Mouse (Mus musculus): ENCODE measurements around the gene Tmem89. TPM values are rescaled to one million over a fixed set of nuclear protein-coding genes. Genes with fewer than 3 reads are reported as not detected.

Gene Tmem89
- total RNA-seq, 4 experiments from 2014 or later: 0.53 TPM; not detected in 3

Other genes starting within 250 kb of the Tmem89 start
- 100 to 1,000 TPM; 182 to 235 (median 191) TPM for gene Prkar2a, start 225.3 kb upstream of the Tmem89 start, total RNA-seq (2022)
- 10 to 100 TPM; 12.0 to 15.8 (median 14.2) TPM for gene Ip6k2, start 130.8 kb upstream of the Tmem89 start, total RNA-seq (2022)
- 1 to 10 TPM; 3.6 to 4.9 (median 4.2) TPM for gene Nckipsd, start 106.3 kb upstream of the Tmem89 start, total RNA-seq (2022)
- gene Celsr3, start 88.3 kb upstream of the Tmem89 start, total RNA-seq (2022): under 1 TPM in 1 of 4 experiments, not detected in 3; 0.05 TPM
- gene Slc26a6, start 61.3 kb upstream of the Tmem89 start, total RNA-seq (2022): 10 to 100 TPM; 14.6 to 25.3 (median 16.4) TPM
- gene Uqcrc1, start 22.0 kb downstream of the Tmem89 start, total RNA-seq (2022): 100 to 1,000 TPM; 799 to 932 (median 902) TPM
- 1 to 10 TPM; 1.2 to 3.1 (median 2.2) TPM for gene Col7a1, start 39.0 kb downstream of the Tmem89 start, total RNA-seq (2022)
- 1 to 10 TPM in 1 of 4 experiments, under 1 TPM in 2, not detected in 1; 0.27 to 1.2 (median 0.51) TPM for gene Ucn2, start 71.4 kb downstream of the Tmem89 start, total RNA-seq (2022)
- 10 to 100 TPM; 21.5 to 37.8 (median 35.0) TPM for gene Pfkfb4, start 77.2 kb downstream of the Tmem89 start, total RNA-seq (2022)
- gene Shisa5, start 123.9 kb downstream of the Tmem89 start, total RNA-seq (2022): 10 to 100 TPM in 2 of 4 experiments, 1 to 10 TPM in 2; 7.0 to 11.8 (median 9.1) TPM
- gene Trex1, start 145.1 kb downstream of the Tmem89 start, total RNA-seq (2022): 10 to 100 TPM; 11.4 to 17.2 (median 13.0) TPM
- gene Atrip, start 159.5 kb downstream of the Tmem89 start, total RNA-seq (2022): 10 to 100 TPM in 3 of 4 experiments, 1 to 10 TPM in 1; 8.7 to 11.5 (median 10.7) TPM
- gene Ccdc51, start 167.9 kb downstream of the Tmem89 start, total RNA-seq (2022): 1 to 10 TPM; 6.7 to 8.6 (median 7.8) TPM
- 100 to 1,000 TPM; 297 to 369 (median 354) TPM for gene Tma7, start 168.0 kb downstream of the Tmem89 start, total RNA-seq (2022)
- under 1 TPM; 0.58 to 0.87 (median 0.74) TPM for gene Plxnb1, start 180.8 kb downstream of the Tmem89 start, total RNA-seq (2022)
- not detected for gene Fbxw21, start 247.4 kb downstream of the Tmem89 start, total RNA-seq (2022)

All from gastrocnemius, adult 8-10 months (tissue).